Mouse (Mus musculus): Measurements from ENCODE around the gene Slc1a6.
A peak's percentile ranks its signal among the peaks of the same experiment; 100 is the strongest.
"Not testable (repeated sequence)": the region's sequence is repeated elsewhere in the genome, so short reads cannot be mapped to it uniquely, and the experiment has no call there.

Slc1a6 gene

DNA sequence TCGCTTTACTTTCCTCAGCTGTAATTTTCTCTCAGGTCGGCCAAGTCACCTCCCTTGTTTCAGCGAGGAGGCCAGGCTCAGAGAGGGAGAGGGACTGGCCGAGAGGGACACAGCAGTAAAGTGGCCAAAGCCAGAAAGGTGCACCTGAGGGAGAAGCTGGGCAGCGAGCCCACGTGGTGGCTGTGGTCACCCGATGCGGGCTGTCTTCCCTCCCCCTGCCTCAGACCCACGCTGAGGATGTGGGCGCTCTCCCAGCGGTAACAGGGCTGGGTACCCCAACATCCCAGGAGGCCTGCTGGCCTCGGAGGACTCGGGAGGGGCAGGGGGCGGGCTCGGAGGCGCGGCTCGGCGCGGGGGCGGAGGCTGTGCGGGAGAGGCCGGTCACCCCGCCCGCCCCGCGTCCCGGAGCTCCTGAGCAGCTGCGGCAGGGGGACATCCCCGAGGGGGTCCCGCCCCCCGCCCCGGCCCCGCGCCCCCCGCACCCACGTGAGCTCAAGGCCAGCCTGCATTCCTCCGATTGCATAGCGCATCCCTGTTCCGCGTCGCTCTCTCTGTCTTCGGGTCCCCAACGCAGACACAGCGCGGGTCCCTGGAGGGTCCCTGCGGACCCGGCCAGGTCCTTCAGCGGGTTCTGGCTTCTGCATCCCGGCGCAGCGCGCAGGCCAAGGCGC lies at the start of gene Slc1a6:
Gene Slc1a6, plus strand, starts transcription at position 516 of the 671 bp plus-strand sequence.
- DNase-seq (ENCODE audit: low spot score in 2 of 2), result peak in 1 of 2 experiments; percentile 28

DNA sequence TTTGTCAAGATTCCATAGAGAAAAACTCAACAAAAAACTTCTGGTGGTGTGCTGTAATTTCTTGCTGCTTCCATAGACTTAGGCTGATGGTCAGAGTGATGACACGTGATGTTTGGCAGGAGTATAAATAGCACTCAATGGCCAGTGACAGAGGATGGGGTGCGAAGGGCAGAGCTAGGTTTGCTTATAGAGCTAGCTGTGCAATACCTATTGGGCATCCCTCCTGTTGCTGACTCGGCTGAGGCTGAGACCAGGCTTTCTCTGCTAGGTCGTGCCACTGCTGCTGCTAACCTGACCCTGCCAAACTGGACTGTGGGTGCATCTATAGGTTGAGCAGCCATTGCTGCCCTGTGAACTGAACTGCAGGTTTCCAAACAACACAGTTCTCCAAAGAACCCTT lies 40.5 kb upstream of the Slc1a6 start:
- no peak for DNase-seq (ENCODE audit: low spot score in 2 of 2)

GRCm38 (mm10) chr10:78743721-78744120 lies 36.6 kb upstream of the Slc1a6 start:
- DNase-seq (ENCODE audit: low spot score in 2 of 2), result no peak

GRCm38 (mm10) chr10:78745453-78746232 lies 34.7 kb upstream of the Slc1a6 start:
- DNase-seq (ENCODE audit: low spot score in 2 of 2), result no peak

DNA sequence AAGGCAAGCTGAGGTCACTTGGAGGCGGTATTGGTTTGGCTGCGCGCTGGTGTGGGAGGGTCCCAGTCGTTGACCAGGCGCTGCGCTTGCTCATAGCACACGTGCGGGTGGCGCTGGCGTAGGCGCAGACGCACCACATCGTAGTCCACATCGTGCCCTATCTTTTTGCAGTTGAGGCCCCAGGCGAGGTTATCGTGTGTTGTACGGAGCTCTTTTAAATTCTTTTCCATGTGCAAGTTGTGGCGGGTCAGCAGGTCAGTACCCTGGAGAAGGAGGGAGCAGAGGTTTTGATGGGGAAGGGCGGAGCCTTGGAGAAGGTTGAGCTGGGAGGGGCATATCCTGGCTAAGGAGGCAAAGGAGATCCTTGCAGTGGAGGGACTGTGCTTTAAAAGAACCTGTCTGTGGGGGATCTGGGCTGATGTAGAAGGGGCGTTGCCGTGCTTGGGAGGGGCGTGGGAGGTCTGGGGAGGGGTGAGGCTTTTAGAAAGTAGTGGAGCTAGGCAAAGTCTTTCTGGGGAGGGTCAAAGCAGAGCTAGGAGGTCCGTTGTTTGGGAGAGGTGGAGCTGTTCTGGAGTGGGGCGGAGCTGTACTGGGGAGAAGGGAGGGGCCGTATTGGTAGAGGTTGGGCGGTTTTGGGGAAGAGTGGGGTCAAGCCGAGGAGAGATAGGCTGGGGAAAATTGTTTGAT lies 33.1 kb upstream of the Slc1a6 start:
- DNase-seq (ENCODE audit: low spot score in 2 of 2), result peak in 1 of 2 experiments; percentile 59

GRCm38 (mm10) chr10:78748161-78748560 lies 32.1 kb upstream of the Slc1a6 start:
- no peak for DNase-seq (ENCODE audit: low spot score in 2 of 2)

DNA sequence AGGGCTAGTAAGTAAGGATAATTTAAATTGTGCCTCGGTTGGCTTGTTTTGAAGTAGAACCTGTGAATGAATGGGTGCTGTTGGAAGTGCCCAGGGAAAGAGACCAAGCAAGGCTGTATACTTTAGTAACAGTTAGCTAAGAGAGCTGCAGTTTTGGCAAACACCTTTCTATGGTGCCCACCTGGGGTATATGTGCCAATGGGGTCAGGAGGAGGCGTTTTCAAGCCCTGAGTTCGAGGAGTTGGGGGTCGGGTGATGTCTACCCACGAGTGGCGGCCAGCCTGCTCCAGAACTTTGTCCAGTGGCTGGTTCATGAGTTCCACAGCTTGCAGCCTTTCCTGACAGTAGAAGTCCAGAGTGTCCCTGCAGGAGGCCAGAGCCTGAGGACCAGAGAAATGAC lies 31.4 kb upstream of the Slc1a6 start:
- DNase-seq (ENCODE audit: low spot score in 2 of 2), result no peak

GRCm38 (mm10) chr10:78752452-78753191 lies 27.7 kb upstream of the Slc1a6 start, which contains the start of gene Ccdc105:
Gene Ccdc105, minus strand, starts transcription at chr10:78753065.
- DNase-seq (ENCODE audit: low spot score in 2 of 2), result peak; percentile 65 to 76

DNA sequence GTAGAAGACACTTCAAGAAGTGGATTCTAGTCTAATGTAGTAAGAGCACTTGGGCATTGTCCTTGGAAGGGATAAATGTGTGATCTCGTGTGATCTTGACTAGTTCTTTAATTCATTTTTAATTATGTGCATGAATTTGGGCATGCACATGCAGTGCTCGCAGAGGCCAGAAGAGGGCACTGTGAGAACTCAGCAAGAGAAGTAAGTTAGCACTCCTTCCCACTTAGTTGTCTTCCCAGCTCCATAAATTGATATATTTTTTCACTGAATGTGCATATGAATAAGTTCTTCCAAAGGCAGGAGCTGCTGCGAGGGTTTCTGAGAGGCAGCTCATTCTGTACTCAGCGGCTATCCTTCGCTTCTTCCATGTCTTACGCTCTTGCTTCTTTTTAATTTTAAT lies 24.3 kb upstream of the Slc1a6 start:
- DNase-seq (ENCODE audit: low spot score in 2 of 2), result peak; percentile 44 to 80

DNA sequence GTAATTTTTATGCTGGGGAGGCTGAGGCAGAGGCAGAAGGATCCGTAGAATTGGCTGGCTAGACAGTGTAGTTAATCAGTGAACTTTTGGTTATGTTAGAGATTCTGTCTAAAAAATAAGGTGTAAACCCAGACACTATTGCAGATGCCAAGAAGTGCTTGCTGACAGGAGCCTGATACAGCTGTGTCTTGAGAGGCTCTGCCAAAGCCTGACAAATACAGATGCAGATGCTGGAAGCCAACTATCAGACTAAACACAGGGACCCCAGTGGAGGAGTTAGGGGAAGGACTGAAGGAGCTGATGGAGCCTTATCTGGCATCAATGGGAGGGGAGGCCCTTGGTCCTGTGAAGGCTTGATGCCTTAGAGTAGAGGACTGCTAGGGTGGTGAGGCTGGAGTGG lies 14.7 kb upstream of the Slc1a6 start:
- no peak for DNase-seq (ENCODE audit: low spot score in 2 of 2)

GRCm38 (mm10) chr10:78775830-78776229 lies 4.5 kb upstream of the Slc1a6 start:
- no peak for DNase-seq (ENCODE audit: low spot score in 2 of 2)

- DNase-seq (ENCODE audit: low spot score in 2 of 2), result no peak
Observed at GRCm38 (mm10) chr10:78779527-78779926, 769 bp upstream of the Slc1a6 start.

DNA sequence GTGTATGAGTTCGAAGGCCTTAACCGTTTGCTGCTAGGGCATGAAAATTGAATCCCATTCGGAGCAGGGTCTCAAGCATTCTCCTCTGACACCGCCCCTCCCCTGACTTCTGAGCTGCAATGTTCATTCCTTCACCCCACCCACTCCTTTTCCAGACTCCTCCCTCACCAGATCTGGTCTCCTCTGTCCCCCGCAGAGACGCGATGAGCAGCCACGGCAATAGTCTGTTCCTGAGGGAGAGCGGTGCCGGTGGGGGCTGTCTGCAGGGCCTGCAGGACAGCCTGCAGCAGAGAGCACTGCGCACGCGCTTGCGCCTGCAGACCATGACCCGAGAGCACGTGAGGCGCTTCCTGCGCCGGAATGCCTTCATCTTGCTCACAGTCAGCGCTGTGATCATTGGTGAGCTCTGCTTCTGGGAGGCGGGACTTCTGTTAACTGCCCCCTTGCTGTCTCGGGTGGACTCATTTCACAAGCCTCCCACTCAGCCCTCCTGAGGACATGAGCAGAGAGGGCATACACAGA lies 7.3 kb downstream of the Slc1a6 start:
- peak; percentile 72 to 76 for DNase-seq (ENCODE audit: low spot score in 2 of 2)

GRCm38 (mm10) chr10:78790561-78790960 lies 10.3 kb downstream of the Slc1a6 start:
- DNase-seq (ENCODE audit: low spot score in 2 of 2), result no peak

- no peak for DNase-seq (ENCODE audit: low spot score in 2 of 2)
Observed at GRCm38 (mm10) chr10:78801449-78801848, 21.2 kb downstream of the Slc1a6 start.

GRCm38 (mm10) chr10:78812358-78813060 lies 32.2 kb downstream of the Slc1a6 start:
- DNase-seq (ENCODE audit: low spot score in 2 of 2), result no peak

GRCm38 (mm10) chr10:78840456-78840855 lies 60.2 kb downstream of the Slc1a6 start:
- not testable (repeated sequence) for DNase-seq (ENCODE audit: low spot score in 2 of 2)

DNA sequence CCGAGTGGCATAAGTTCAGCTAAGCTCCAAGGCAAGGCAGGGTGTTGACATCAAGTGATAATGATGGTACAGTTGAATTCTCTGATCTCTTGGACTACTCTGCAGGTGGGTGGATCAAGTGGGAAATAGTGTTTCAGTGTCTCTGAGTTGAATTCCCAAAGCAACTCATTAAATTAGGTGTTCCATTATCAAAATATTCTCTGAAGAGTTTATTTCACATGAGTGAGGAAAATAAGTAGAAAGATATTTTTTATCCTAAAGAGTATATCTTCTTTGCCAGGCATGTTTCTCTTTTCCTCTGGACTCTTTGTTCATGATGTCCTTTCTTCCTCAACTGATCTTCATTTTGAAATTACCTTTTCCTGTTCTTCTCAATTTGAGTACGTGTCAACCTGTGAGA lies 71.8 kb downstream of the Slc1a6 start, which contains the start of gene Olfr1356:
Gene Olfr1356, minus strand, starts transcription at position 101 of the 400 bp plus-strand sequence.
- no peak for DNase-seq (ENCODE audit: low spot score in 2 of 2)

Measured in urinary bladder, postnatal 4 days (tissue).